Mouse (Mus musculus) spleen, adult 2 months (tissue): ENCODE measurements around the gene Atxn1.

Experiments used
- CTCF ChIP-seq: fragments of 200-500 bp; IDR thresholded peaks from 2 replicates; pipeline ENCODE4 v1.5.1; 2011; ENCODE audit warnings: mild to moderate bottlenecking, inconsistent platforms; ENCODE audit not compliant: insufficient read depth, insufficient read length, insufficient replicate concordance; ENCODE audit errors: extremely low read depth
- POLR2A ChIP-seq: fragments of 200-500 bp; IDR thresholded peaks from 2 replicates; pipeline ENCODE4 v1.6.1; 2011; ENCODE audit warnings: low read depth, low read length, inconsistent platforms

GRCm38 (mm10) chr13:45961871-45962630 lies 2.8 kb downstream of the Atxn1 start:
- TF ChIP-seq CTCF: no peak
- TF ChIP-seq POLR2A: no peak
